Mouse (Mus musculus) bone marrow macrophage, adult 2 months (primary cell): ENCODE measurements at regions not wholly inside any gene's neighbourhood (a gene's known extent, or its start where the extent isn't known, plus 50 kb on each side); places are given as distances from the start of the nearest gene placed in this dataset.

Experiments
- CTCF ChIP-seq: IDR thresholded peaks from 2 replicates; pipeline ENCODE4 v1.5.1; 2012; ENCODE audit warnings: low read depth, mild to moderate bottlenecking, low read length, moderate library complexity
- POLR2A ChIP-seq: IDR thresholded peaks from 2 replicates; pipeline ENCODE4 v1.6.1; 2012; ENCODE audit warnings: mild to moderate bottlenecking, low read depth, low read length, borderline replicate concordance

- TF ChIP-seq POLR2A (no peak), CTCF (no peak)
Observed at GRCm38 (mm10) chr2:131698008-131698965, 136.2 kb upstream of the Adra1d start.
